Mouse (Mus musculus) WW6 (cell line): ENCODE measurements around the gene Cyp4f40.
"Not testable (repeated sequence)": the region's sequence is repeated elsewhere in the genome, so short reads cannot be mapped to it uniquely, and the experiment has no call there.

Source experiments
- DNase-seq: peaks from one replicate; pipeline ENCODE4 v3.0.0-alpha.2; 2013; ENCODE audit warnings: low read depth, low spot score

The Cyp4f40 gene

DNA sequence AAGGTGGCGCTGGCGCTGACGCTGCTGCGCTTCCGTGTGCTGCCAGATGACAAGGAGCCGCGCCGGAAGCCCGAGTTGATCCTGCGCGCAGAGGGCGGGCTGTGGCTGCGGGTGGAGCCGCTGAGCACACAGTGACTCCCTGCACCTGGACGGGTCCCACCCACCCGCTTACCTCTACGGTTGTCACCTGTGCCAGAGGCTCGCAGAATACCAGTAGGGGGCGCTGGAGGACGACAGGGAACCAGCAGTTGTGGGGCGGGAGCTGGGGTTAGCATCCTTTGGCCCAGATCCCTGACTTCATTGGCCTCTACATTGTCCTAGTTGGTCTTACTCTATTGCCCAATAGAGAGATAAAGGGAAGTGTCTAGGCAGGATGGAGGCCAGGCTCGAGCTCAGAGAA lies 44.1 kb downstream of the Cyp4f40 start:
- DNase-seq, result peak; percentile 67

- DNase-seq, result not testable (repeated sequence)
Measured at GRCm38 (mm10) chr17:32710541-32710940, 51.8 kb downstream of the Cyp4f40 start.

DNA sequence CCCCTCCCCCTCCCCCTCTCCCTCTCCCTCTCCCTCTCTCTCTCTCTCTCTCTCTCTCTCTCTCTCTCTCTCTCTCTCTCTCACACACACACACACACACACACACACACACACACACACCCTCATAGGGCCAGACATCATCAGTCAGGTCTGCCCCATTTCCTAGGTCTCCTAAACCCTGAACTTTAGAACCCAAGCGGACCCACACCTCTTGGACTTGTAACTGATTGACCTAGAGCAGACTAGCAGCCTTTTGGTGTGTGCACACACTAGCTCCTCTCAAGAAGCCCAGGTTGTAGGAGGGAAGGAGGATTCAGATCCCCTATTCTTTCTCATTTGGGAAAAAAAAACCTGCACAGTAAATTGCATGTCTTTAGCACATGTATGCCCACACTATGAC lies 63.5 kb downstream of the Cyp4f40 start:
- not testable (repeated sequence) for DNase-seq

GRCm38 (mm10) chr17:32722771-32723170 lies 64.1 kb downstream of the Cyp4f40 start:
- no peak for DNase-seq

- DNase-seq, result not testable (repeated sequence)
Measured at GRCm38 (mm10) chr17:32726360-32726759, 67.7 kb downstream of the Cyp4f40 start.
